Mouse (Mus musculus): ENCODE data around the gene Epop.

GRCm38 (mm10) chr11:97618368-97618767 lies 11.1 kb downstream of the Epop start:
- no peak for TF ChIP-seq CTCF (IDR thresholded peaks at IDR 0.05; ENCODE audit: borderline replicate concordance, extremely low read depth, insufficient read depth, insufficient read length)
- no peak for TF ChIP-seq POLR2A (IDR thresholded peaks at IDR 0.05; ENCODE audit: borderline replicate concordance, extremely low read depth, insufficient read depth, insufficient read length, poor library complexity, severe bottlenecking)

All from brain, embryonic 14.5 days (tissue).